Mouse (Mus musculus) layer of hippocampus, adult 9-10 months (tissue): Measurements from ENCODE around the gene Omg.

Experiments used
- DNase-seq: peaks from one replicate; pipeline ENCODE4 v3.0.0; 2022; ENCODE audit warnings: low spot score

The Omg gene

GRCm38 (mm10) chr11:79503845-79504244, at the start of gene Omg:
Gene Omg, minus strand, starts transcription at chr11:79504084.
- DNase-seq = peak; percentile 65

- DNase-seq = no peak
Measured at GRCm38 (mm10) chr11:79552622-79553021, 48.7 kb upstream of the Omg start.

- DNase-seq = no peak
Measured at GRCm38 (mm10) chr11:79536293-79536692, 32.4 kb upstream of the Omg start.

- no peak for DNase-seq
Measured at GRCm38 (mm10) chr11:79535554-79535953, 31.7 kb upstream of the Omg start.

GRCm38 (mm10) chr11:79533950-79534690, 30.2 kb upstream of the Omg start:
- DNase-seq = no peak

- DNase-seq = no peak
Measured at GRCm38 (mm10) chr11:79533311-79533710, 29.4 kb upstream of the Omg start.

GRCm38 (mm10) chr11:79531485-79531884, 27.6 kb upstream of the Omg start:
- DNase-seq = no peak

GRCm38 (mm10) chr11:79530774-79531173, 26.9 kb upstream of the Omg start:
- no peak for DNase-seq

GRCm38 (mm10) chr11:79530333-79530761, 26.5 kb upstream of the Omg start, which contains the start of the genes Evi2 and Evi2a:
Gene Evi2, minus strand, starts transcription at chr11:79530589.
Gene Evi2a, minus strand, starts transcription at chr11:79530609.
- DNase-seq = no peak

- DNase-seq = no peak
Measured at GRCm38 (mm10) chr11:79529736-79530135, 25.9 kb upstream of the Omg start.

- DNase-seq = no peak
Measured at GRCm38 (mm10) chr11:79529226-79529625, 25.3 kb upstream of the Omg start.

GRCm38 (mm10) chr11:79528601-79529000, 24.7 kb upstream of the Omg start:
- DNase-seq = no peak

GRCm38 (mm10) chr11:79527739-79528384, 24.0 kb upstream of the Omg start:
- DNase-seq = no peak

GRCm38 (mm10) chr11:79527015-79527738, 23.3 kb upstream of the Omg start:
- DNase-seq = no peak

- DNase-seq = no peak
Measured at GRCm38 (mm10) chr11:79526549-79526948, 22.7 kb upstream of the Omg start.

GRCm38 (mm10) chr11:79524310-79524575, 20.4 kb upstream of the Omg start:
- no peak for DNase-seq

GRCm38 (mm10) chr11:79523560-79524309, 19.9 kb upstream of the Omg start, which contains the start of gene Evi2b:
Gene Evi2b, minus strand, starts transcription at chr11:79523762.
- DNase-seq = no peak

- no peak for DNase-seq
Measured at GRCm38 (mm10) chr11:79522944-79523343, 19.1 kb upstream of the Omg start.

- no peak for DNase-seq
Measured at GRCm38 (mm10) chr11:79521930-79522329, 18.0 kb upstream of the Omg start.

GRCm38 (mm10) chr11:79520772-79521171, 16.9 kb upstream of the Omg start:
- DNase-seq = no peak

- peak; percentile 65 for DNase-seq
Measured at GRCm38 (mm10) chr11:79519878-79520291, 16.0 kb upstream of the Omg start.

GRCm38 (mm10) chr11:79519299-79519698, 15.4 kb upstream of the Omg start:
- no peak for DNase-seq
